Mouse (Mus musculus) layer of hippocampus, adult 8-10 months (tissue): ENCODE measurements around the gene Cep170b. TPM values are rescaled to one million over a fixed set of nuclear protein-coding genes. Genes with fewer than 3 reads are reported as not detected.

ENCODE experiments used
- DNase-seq, 2 experiments: peaks; one replicate each; pipeline ENCODE4 v3.0.0; 2022; ENCODE audit warnings: low spot score in 2 of 2
- total RNA-seq, 4 experiments: library from RNA; stranded (reverse); gene quantifications; 2 replicates each; pipeline ENCODE4 v1.2.4; 2022

Gene Cep170b
- total RNA-seq, 4 experiments from 2014 or later: 190 to 216 (median 203) TPM

GRCm38 (mm10) chr12:112735896-112736635 is 15.8 kb downstream of the Cep170b start:
- DNase-seq: no peak

- no peak for DNase-seq
These were observed 16.3 kb downstream of the Cep170b start for GRCm38 (mm10) chr12:112736636-112736925.

- DNase-seq: no peak
These were observed 16.8 kb downstream of the Cep170b start for GRCm38 (mm10) chr12:112737081-112737480.

- peak in 1 of 2 experiments; percentile 76 for DNase-seq
These were observed 17.5 kb downstream of the Cep170b start for GRCm38 (mm10) chr12:112737761-112738160.

GRCm38 (mm10) chr12:112738281-112739022 is 18.2 kb downstream of the Cep170b start:
- DNase-seq: no peak

- DNase-seq: no peak
These were observed 18.8 kb downstream of the Cep170b start for GRCm38 (mm10) chr12:112739023-112739568.

- no peak for DNase-seq
These were observed 22.5 kb downstream of the Cep170b start for GRCm38 (mm10) chr12:112742768-112743167.

GRCm38 (mm10) chr12:112743168-112743975 is 23.1 kb downstream of the Cep170b start:
- DNase-seq: peak; percentile 84 to 90

GRCm38 (mm10) chr12:112744211-112744610 is 24.0 kb downstream of the Cep170b start:
- no peak for DNase-seq

GRCm38 (mm10) chr12:112744891-112745580 is 24.8 kb downstream of the Cep170b start:
- no peak for DNase-seq

- no peak for DNase-seq
These were observed 25.5 kb downstream of the Cep170b start for GRCm38 (mm10) chr12:112745716-112746115.

GRCm38 (mm10) chr12:112746461-112746807 is 26.2 kb downstream of the Cep170b start:
- DNase-seq: no peak

- no peak for DNase-seq
These were observed 26.8 kb downstream of the Cep170b start for GRCm38 (mm10) chr12:112746808-112747605.

GRCm38 (mm10) chr12:112747606-112747970 is 27.3 kb downstream of the Cep170b start:
- DNase-seq: no peak

GRCm38 (mm10) chr12:112750976-112751375 is 30.7 kb downstream of the Cep170b start:
- DNase-seq: no peak

- no peak for DNase-seq
These were observed 32.1 kb downstream of the Cep170b start for GRCm38 (mm10) chr12:112752399-112752798.

- no peak for DNase-seq
These were observed 35.6 kb downstream of the Cep170b start for GRCm38 (mm10) chr12:112755900-112756299.

- peak in 1 of 2 experiments; percentile 1 for DNase-seq
These were observed 37.6 kb downstream of the Cep170b start for GRCm38 (mm10) chr12:112757896-112758295.

GRCm38 (mm10) chr12:112759471-112759870 is 39.2 kb downstream of the Cep170b start:
- DNase-seq: peak in 1 of 2 experiments; percentile 2
